Mouse (Mus musculus) cortical plate, adult 2 months (tissue): ENCODE measurements at regions not wholly inside any gene's neighbourhood (a gene's known extent, or its start where the extent isn't known, plus 50 kb on each side); places are given as distances from the start of the nearest gene placed in this dataset.

ENCODE experiments used
- CTCF ChIP-seq: fragments of 200-500 bp; IDR thresholded peaks from 2 replicates; pipeline ENCODE4 v1.5.1; 2011; ENCODE audit warnings: mild to moderate bottlenecking, control low read depth, low read length; ENCODE audit not compliant: insufficient read depth; ENCODE audit errors: extremely low read depth
- POLR2A ChIP-seq: fragments of 200-500 bp; IDR thresholded peaks from 2 replicates; pipeline ENCODE4 v1.6.1; 2011; ENCODE audit warnings: mild to moderate bottlenecking, low read length, control low read depth; ENCODE audit not compliant: insufficient read depth; ENCODE audit errors: extremely low read depth

- TF ChIP-seq CTCF (no peak), POLR2A (no peak)
Observed at GRCm38 (mm10) chr1:90282367-90282766, 78.6 kb downstream of the Ackr3 start.
